Mouse (Mus musculus) midbrain, embryonic 15.5 days (tissue): ENCODE measurements around the gene Lrrc30. TPM values are rescaled to one million over a fixed set of nuclear protein-coding genes. Genes with fewer than 3 reads are reported as not detected.

Experiments
- ATAC-seq: fragments of 200-750 bp; cut with Nextera tagmentation; replicated peaks from 2 replicates; pipeline ENCODE4 v1.8.0; 2017; ENCODE audit warnings: moderate TSS enrichment
- H3K27ac ChIP-seq: fragments of 300-500 bp; sonication (generic); 2 replicates; pipeline ENCODE4 v1.5.1; 2015; ENCODE audit warnings: mild to moderate bottlenecking, inconsistent platforms
- H3K27me3 ChIP-seq: fragments of 300-500 bp; sonication (generic); replicated peaks from 2 replicates; pipeline ENCODE4 v1.6.1; 2015; ENCODE audit warnings: inconsistent platforms
- H3K36me3 ChIP-seq: fragments of 300-500 bp; sonication (generic); replicated peaks from 2 replicates; pipeline ENCODE4 v1.6.1; 2015; ENCODE audit warnings: inconsistent platforms
- H3K4me1 ChIP-seq: fragments of 300-500 bp; sonication (generic); 2 replicates; pipeline ENCODE4 v1.6.1; 2015; ENCODE audit warnings: inconsistent platforms
- H3K4me2 ChIP-seq: fragments of 300-500 bp; sonication (generic); 2 replicates; pipeline ENCODE4 v1.6.1; 2015; ENCODE audit warnings: inconsistent platforms, mild to moderate bottlenecking, moderate library complexity
- H3K4me3 ChIP-seq: fragments of 300-500 bp; sonication (generic); 2 replicates; pipeline ENCODE4 v1.5.1; 2015; ENCODE audit warnings: mild to moderate bottlenecking, inconsistent platforms
- H3K9ac ChIP-seq: fragments of 300-500 bp; sonication (generic); 2 replicates; pipeline ENCODE4 v1.6.1; 2015; ENCODE audit warnings: mild to moderate bottlenecking, inconsistent platforms
- H3K9me3 ChIP-seq: fragments of 300-500 bp; sonication (generic); 2 replicates; pipeline ENCODE4 v1.6.1; 2016; ENCODE audit warnings: inconsistent platforms
- WGBS: fragments of 180-500 bp; shearing (Covaris S2); methylation state at CpG from one replicate; pipeline ENCODE4 v1.1.7; 2015; ENCODE audit warnings: mixed read lengths; 5-methylcytosine and 5-hydroxymethylcytosine counted together
- polyA plus RNA-seq: library from polyadenylated mRNA; unstranded; fragments of >200 nt; fragmentation: Nextera tagmentation; extraction: Ambion mirVana; gene quantifications from 2 replicates; pipeline ENCODE4 v1.2.1, GENCODE M21; 2015

Gene Lrrc30
- polyA plus RNA-seq, 1 experiment from 2014 or later, result not detected

DNA sequence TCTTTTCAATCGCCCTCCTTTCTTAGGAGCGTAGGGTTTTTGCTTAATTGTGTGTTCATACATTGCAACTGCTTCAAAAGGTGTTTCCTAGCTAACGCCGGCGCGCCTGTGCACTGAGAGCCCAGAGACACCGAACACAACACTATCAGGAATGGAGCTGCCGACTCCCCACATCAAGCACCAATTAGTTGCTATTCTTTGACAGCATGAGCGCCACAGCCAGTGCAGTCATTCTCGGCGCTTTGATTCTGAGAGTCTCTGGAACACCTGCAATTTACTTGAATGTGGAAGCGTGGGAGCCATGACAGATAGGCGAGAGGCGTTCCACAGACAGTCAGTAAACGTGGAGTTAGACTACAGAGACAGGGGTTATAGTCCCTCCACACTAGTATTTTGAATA lies 4.0 kb downstream of the Lrrc30 start:
- Histone ChIP-seq H3K9me3 (no peaks in the 10 kb centered on the region), H3K27me3 (no peaks in the 10 kb centered on the region), H3K27ac (no peak overlapping the region), H3K9ac (no peak overlapping the region), H3K4me3 (no peak overlapping the region), H3K36me3 (no peaks in the 10 kb centered on the region), H3K4me2 (no peak overlapping the region), H3K4me1 (peaks cover 5% of the 10 kb centered on the region)
- 77% methylated on average over 15 of the region's 15 CpGs for WGBS
- ATAC-seq, result peak; percentile 42; the same call in 1 of the 2 replicates

- Histone ChIP-seq H3K4me2 (no peak overlapping the region), H3K27ac (no peak overlapping the region), H3K4me3 (no peak overlapping the region), H3K9me3 (no peaks in the 10 kb centered on the region), H3K4me1 (peaks cover 5% of the 10 kb centered on the region), H3K27me3 (no peaks in the 10 kb centered on the region), H3K9ac (no peak overlapping the region), H3K36me3 (no peaks in the 10 kb centered on the region)
- ATAC-seq, result no peak
- WGBS, result 77% methylated on average over 5 of the region's 5 CpGs
Observed at GRCm38 (mm10) chr17:67625431-67625830, 7.1 kb downstream of the Lrrc30 start.

GRCm38 (mm10) chr17:67619001-67619400 lies 13.5 kb downstream of the Lrrc30 start:
- Histone ChIP-seq H3K9me3 (no peaks in the 10 kb centered on the region), H3K27ac (no peak overlapping the region), H3K4me1 (no peaks in the 10 kb centered on the region), H3K4me2 (no peak overlapping the region), H3K9ac (no peak overlapping the region), H3K27me3 (no peaks in the 10 kb centered on the region), H3K36me3 (no peaks in the 10 kb centered on the region), H3K4me3 (no peak overlapping the region)
- ATAC-seq, result 0 out of 2 replicates have a peak, but pooled peaks have one; percentile 30
- 40% methylated on average over 7 of the region's 7 CpGs for WGBS

DNA sequence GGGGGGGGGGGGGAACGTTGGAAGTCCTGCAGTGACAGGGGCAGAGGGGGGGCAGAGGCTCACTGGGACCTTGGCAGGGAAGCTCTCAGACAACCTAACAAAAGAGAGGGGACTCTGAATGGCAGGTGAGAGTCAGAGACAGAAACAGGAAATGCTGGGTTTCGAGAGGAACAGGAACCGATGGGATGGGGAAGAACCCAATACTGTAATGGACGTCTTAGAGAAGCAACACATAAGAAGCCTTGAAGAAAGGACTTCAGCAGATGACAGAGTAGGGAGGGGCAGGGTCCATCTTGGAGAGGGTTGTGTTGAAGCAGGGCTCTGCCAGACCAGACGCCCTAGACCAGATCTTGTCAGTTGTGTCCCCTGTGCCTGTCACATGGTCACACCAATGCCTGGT lies 18.1 kb downstream of the Lrrc30 start:
- H3K9me3 ChIP-seq, result no peaks in the 10 kb centered on the region
- ATAC-seq, result no peak
- 88% methylated on average over 4 of the region's 5 CpGs for WGBS

GRCm38 (mm10) chr17:67612576-67612975 lies 19.9 kb downstream of the Lrrc30 start:
- no peak for ATAC-seq
- Histone ChIP-seq H3K36me3 (no peaks in the 10 kb centered on the region), H3K4me1 (no peaks in the 10 kb centered on the region), H3K4me3 (no peak overlapping the region), H3K27ac (no peak overlapping the region), H3K9ac (no peak overlapping the region), H3K4me2 (no peak overlapping the region), H3K9me3 (no peaks in the 10 kb centered on the region), H3K27me3 (no peaks in the 10 kb centered on the region)
- 85% methylated on average over 1 of the region's 1 CpGs for WGBS

More for the DNA sequence above, 18.1 kb downstream of the Lrrc30 start:
- no peak overlapping the region for H3K4me3 ChIP-seq
- no peaks in the 10 kb centered on the region for H3K27me3 ChIP-seq
- no peak overlapping the region for H3K27ac ChIP-seq
- H3K36me3 ChIP-seq, result no peaks in the 10 kb centered on the region
- no peak overlapping the region for H3K4me2 ChIP-seq
- no peaks in the 10 kb centered on the region for H3K4me1 ChIP-seq
- H3K9ac ChIP-seq, result no peak overlapping the region

- Histone ChIP-seq H3K4me1 (no peaks in the 10 kb centered on the region), H3K36me3 (no peaks in the 10 kb centered on the region), H3K9ac (no peak overlapping the region), H3K4me2 (no peak overlapping the region), H3K4me3 (no peak overlapping the region), H3K27me3 (no peaks in the 10 kb centered on the region), H3K27ac (no peak overlapping the region), H3K9me3 (no peaks in the 10 kb centered on the region)
- 90% methylated on average over 3 of the region's 3 CpGs for WGBS
- ATAC-seq, result no peak
Observed at GRCm38 (mm10) chr17:67612151-67612550, 20.4 kb downstream of the Lrrc30 start.

GRCm38 (mm10) chr17:67604446-67604845 lies 28.1 kb downstream of the Lrrc30 start:
- Histone ChIP-seq H3K27ac (no peak overlapping the region), H3K4me2 (no peak overlapping the region), H3K27me3 (no peaks in the 10 kb centered on the region), H3K36me3 (no peaks in the 10 kb centered on the region), H3K4me3 (no peak overlapping the region), H3K9me3 (no peaks in the 10 kb centered on the region), H3K4me1 (no peaks in the 10 kb centered on the region), H3K9ac (no peak overlapping the region)
- no peak for ATAC-seq
- 44% methylated on average over 4 of the region's 4 CpGs for WGBS

DNA sequence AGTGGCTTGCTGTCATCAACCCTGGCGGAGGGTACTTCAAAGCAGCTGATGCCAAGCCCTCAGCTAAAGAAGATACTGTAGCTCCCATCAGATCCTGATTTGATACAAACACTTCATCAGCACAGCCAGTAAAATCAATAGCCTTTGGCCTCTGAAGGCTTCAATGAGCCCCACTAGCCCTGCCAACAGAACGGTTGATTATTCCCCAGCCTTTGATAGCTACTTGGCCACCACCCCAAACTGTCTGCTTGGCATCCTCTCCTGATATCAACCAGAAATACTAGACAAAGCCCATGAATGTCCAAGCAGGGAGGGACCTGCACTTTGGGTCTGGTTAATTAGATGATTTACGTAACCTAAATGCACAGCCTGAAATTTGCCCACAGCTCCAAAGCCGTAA lies 30.0 kb downstream of the Lrrc30 start:
- Histone ChIP-seq H3K27me3 (no peaks in the 10 kb centered on the region), H3K4me2 (no peak overlapping the region), H3K4me3 (no peak overlapping the region), H3K9me3 (no peaks in the 10 kb centered on the region), H3K4me1 (no peaks in the 10 kb centered on the region), H3K36me3 (no peaks in the 10 kb centered on the region), H3K9ac (no peak overlapping the region), H3K27ac (no peak overlapping the region)
- WGBS, result 63% methylated on average over 4 of the region's 4 CpGs
- ATAC-seq, result no peak

GRCm38 (mm10) chr17:67584937-67585579 lies 47.5 kb downstream of the Lrrc30 start:
- H3K4me2 ChIP-seq, result no peak overlapping the region
- no peaks in the 10 kb centered on the region for H3K27me3 ChIP-seq
- no peak overlapping the region; the same call in 1 of the 2 replicates for H3K27ac ChIP-seq

DNA sequence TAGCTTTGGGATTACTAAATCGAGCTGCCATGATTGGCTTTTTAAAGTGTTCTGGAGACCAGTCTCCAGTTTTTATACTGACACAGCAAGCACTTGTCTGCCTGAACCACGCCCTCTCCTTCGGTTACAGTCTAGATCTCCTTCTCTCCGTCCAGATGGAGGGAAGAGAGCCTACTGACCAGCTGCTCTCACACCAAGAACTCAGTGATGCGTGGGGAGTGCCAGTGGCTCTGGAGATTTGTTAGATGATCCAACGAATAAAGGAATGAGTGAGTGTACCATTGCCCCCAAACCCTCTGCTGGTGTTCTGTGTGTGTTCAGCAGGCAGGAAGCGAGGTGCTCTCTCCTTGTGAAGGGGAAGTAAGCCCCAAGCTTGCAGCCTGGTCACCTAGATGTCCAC lies 48.0 kb downstream of the Lrrc30 start:
- Histone ChIP-seq H3K9ac (no peak overlapping the region), H3K4me2 (no peak overlapping the region), H3K36me3 (no peaks in the 10 kb centered on the region), H3K27ac (no peak overlapping the region), H3K27me3 (no peaks in the 10 kb centered on the region), H3K4me1 (0 out of 2 replicates have a peak, but pooled peaks cover 3% of the 10 kb centered on the region), H3K4me3 (no peak overlapping the region), H3K9me3 (no peaks in the 10 kb centered on the region)
- 63% methylated on average over 7 of the region's 7 CpGs for WGBS
- ATAC-seq, result no peak

More at GRCm38 (mm10) chr17:67584937-67585579, 47.5 kb downstream of the Lrrc30 start:
- 16% methylated on average over 6 of the region's 6 CpGs for WGBS
- peak; percentile 91 for ATAC-seq
- no peaks in the 10 kb centered on the region for H3K36me3 ChIP-seq
- H3K9ac ChIP-seq, result no peak overlapping the region
- H3K9me3 ChIP-seq, result no peaks in the 10 kb centered on the region
- H3K4me1 ChIP-seq, result 0 out of 2 replicates have a peak, but pooled peaks cover 3% of the 10 kb centered on the region
- H3K4me3 ChIP-seq, result no peak overlapping the region

DNA sequence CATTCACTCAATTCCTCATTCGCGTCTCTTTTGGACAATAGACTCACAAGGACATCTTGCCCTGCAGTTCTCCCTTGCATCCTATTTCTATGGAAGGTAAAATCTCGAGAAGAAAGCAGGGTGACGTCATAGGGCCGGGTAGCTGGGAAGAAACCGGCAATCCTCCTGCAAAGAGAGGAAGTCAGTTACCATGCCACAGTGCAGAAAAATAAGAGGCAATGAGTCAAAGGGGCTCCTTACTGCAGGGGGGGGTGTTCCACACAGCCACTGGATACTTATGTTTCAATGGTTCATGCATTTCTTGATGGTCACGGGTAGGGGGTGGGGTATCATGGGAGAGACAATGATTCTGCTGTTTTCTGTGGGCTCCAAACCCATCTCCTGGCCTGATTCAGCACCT lies 49.1 kb downstream of the Lrrc30 start:
- no peak overlapping the region for H3K27ac ChIP-seq
- 0 out of 2 replicates have a peak, but pooled peaks cover 3% of the 10 kb centered on the region for H3K4me1 ChIP-seq
- WGBS, result 59% methylated on average over 7 of the region's 7 CpGs

GRCm38 (mm10) chr17:67582681-67583356 lies 49.7 kb downstream of the Lrrc30 start:
- H3K27me3 ChIP-seq, result no peaks in the 10 kb centered on the region
- H3K4me2 ChIP-seq, result no peak overlapping the region
- H3K9me3 ChIP-seq, result no peaks in the 10 kb centered on the region
- 89% methylated on average over 4 of the region's 4 CpGs for WGBS
- no peak for ATAC-seq
- H3K9ac ChIP-seq, result no peak overlapping the region
- no peaks in the 10 kb centered on the region for H3K36me3 ChIP-seq
- H3K27ac ChIP-seq, result no peak overlapping the region
- H3K4me3 ChIP-seq, result no peak overlapping the region
- 0 out of 2 replicates have a peak, but pooled peaks cover 3% of the 10 kb centered on the region for H3K4me1 ChIP-seq

More for the DNA sequence above, 49.1 kb downstream of the Lrrc30 start:
- Histone ChIP-seq H3K27me3 (no peaks in the 10 kb centered on the region), H3K4me3 (no peak overlapping the region), H3K9ac (no peak overlapping the region), H3K36me3 (no peaks in the 10 kb centered on the region), H3K9me3 (no peaks in the 10 kb centered on the region), H3K4me2 (no peak overlapping the region)
- no peak for ATAC-seq

DNA sequence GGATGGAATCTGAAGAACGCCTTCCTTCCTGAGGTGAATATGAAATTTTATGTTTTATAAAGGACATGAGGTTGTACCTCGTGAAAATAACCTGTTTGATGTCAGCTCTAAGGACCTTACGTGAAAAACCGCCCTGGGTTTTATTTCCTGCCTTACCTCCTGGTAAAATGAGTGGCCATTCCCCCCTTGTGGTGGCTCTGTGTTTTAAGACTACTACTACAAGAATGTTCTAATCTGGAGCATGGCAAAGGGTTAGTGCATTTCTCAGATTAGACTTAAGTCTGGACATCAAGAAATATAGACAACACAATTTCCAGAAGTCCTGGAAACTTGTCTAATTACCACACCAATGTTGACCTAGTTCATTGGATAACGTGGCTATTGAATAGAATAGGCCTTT lies 50.7 kb downstream of the Lrrc30 start:
- no peaks in the 10 kb centered on the region for H3K9me3 ChIP-seq
- no peaks in the 10 kb centered on the region for H3K36me3 ChIP-seq
- no peaks in the 10 kb centered on the region for H3K27me3 ChIP-seq
- H3K4me3 ChIP-seq, result no peak overlapping the region
- no peak overlapping the region for H3K4me2 ChIP-seq
- H3K9ac ChIP-seq, result no peak overlapping the region
- H3K4me1 ChIP-seq, result 0 out of 2 replicates have a peak, but pooled peaks cover 3% of the 10 kb centered on the region
- ATAC-seq, result no peak
- H3K27ac ChIP-seq, result no peak overlapping the region
- WGBS, result 86% methylated on average over 5 of the region's 5 CpGs
